Mouse (Mus musculus) C2C12 (cell line): ENCODE measurements at regions not wholly inside any gene's neighbourhood (a gene's known extent, or its start where the extent isn't known, plus 50 kb on each side); places are given as distances from the start of the nearest gene placed in this dataset.

Experiments
- H3K27me3 ChIP-seq: one replicate; pipeline ENCODE4 v1.6.1; 2011; ENCODE audit not compliant: control insufficient read depth, insufficient read depth, insufficient read length
- H3K36me3 ChIP-seq: one replicate; pipeline ENCODE4 v1.6.1; 2011; ENCODE audit not compliant: control insufficient read depth, insufficient read depth
- H3K4me3 ChIP-seq: one replicate; pipeline ENCODE4 v1.5.1; 2011; ENCODE audit warnings: mild to moderate bottlenecking, control low read depth; ENCODE audit not compliant: poor library complexity, insufficient read depth, severe bottlenecking
- H3K79me2 ChIP-seq: one replicate; pipeline ENCODE4 v1.6.1; 2011; ENCODE audit not compliant: control insufficient read depth, insufficient read depth
- H3K79me3 ChIP-seq: one replicate; pipeline ENCODE4 v1.6.1; 2011; ENCODE audit warnings: low read depth, control low read depth
- H3ac ChIP-seq: one replicate; pipeline ENCODE3; 2011; ENCODE audit warnings: low read depth; ENCODE audit not compliant: control insufficient read depth, insufficient read length
- CEBPB ChIP-seq: IDR thresholded peaks from one replicate; pipeline ENCODE4 v1.6.1; 2011; ENCODE audit warnings: low read depth, mild to moderate bottlenecking, control low read depth, moderate library complexity
- CTCF ChIP-seq: IDR thresholded peaks from one replicate; pipeline ENCODE4 v1.5.1; 2011; ENCODE audit not compliant: control insufficient read depth, insufficient read depth, insufficient read length
- FOSL1 ChIP-seq: IDR thresholded peaks from one replicate; pipeline ENCODE4 v1.8.0; 2011; ENCODE audit warnings: mild to moderate bottlenecking, low read length; ENCODE audit not compliant: poor library complexity, insufficient read depth, severe bottlenecking
- MAX ChIP-seq: IDR thresholded peaks from one replicate; pipeline ENCODE4 v1.6.1; 2011; ENCODE audit warnings: mild to moderate bottlenecking, control low read depth
- MYOD1 ChIP-seq: IDR thresholded peaks from one replicate; pipeline ENCODE4 v1.6.1; 2011; ENCODE audit warnings: low read depth; ENCODE audit not compliant: control insufficient read depth, insufficient read length
- MYOG ChIP-seq: IDR thresholded peaks from one replicate; pipeline ENCODE4 v1.6.1; 2011; ENCODE audit not compliant: control insufficient read depth, insufficient read length; ENCODE audit errors: extremely low read depth
- USF1 ChIP-seq: IDR thresholded peaks from one replicate; pipeline ENCODE4 v1.6.1; 2011; ENCODE audit warnings: low read depth, mild to moderate bottlenecking, control low read depth, moderate library complexity

DNA sequence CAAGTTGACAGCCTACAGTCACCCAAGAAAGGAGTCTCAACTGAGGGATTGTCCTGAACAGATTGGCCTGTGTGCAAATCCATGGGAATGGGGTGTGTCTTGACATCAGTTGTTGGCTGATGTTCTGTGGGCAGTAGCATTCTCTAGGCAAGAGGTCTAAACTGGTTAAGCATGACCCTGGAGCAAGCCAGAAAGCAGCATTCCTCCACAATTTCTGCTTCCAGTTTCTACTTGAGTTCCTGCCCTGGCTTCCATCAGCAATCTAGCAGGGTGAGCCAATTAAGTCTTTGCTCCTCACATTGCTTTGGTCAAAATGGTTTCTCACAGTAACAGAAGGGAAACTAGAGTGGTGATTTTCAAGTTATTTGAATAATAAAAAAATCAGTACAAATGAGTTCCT, 177.8 kb upstream of the Bcl6 start:
- no peaks in the 10 kb centered on the region for H3K27me3 ChIP-seq
- no peaks in the 10 kb centered on the region for H3K79me2 ChIP-seq
- H3K36me3 ChIP-seq: no peaks in the 10 kb centered on the region
- H3ac ChIP-seq: no peak overlapping the region
- no peaks in the 10 kb centered on the region for H3K79me3 ChIP-seq
- no peak overlapping the region for H3K4me3 ChIP-seq
- TF ChIP-seq CTCF (no peak), CEBPB (no peak)

- H3K4me3 ChIP-seq: no peak overlapping the region
- TF ChIP-seq USF1: no peak
- no peak for TF ChIP-seq MYOG
- no peak for TF ChIP-seq MYOD1
- no peak for TF ChIP-seq MAX
- no peak for TF ChIP-seq FOSL1
- TF ChIP-seq CEBPB: no peak
- no peak for TF ChIP-seq CTCF
- no peaks in the 10 kb centered on the region for H3K36me3 ChIP-seq
- H3K79me3 ChIP-seq: no peaks in the 10 kb centered on the region
- H3K79me2 ChIP-seq: no peaks in the 10 kb centered on the region
- no peak overlapping the region for H3ac ChIP-seq
- no peaks in the 10 kb centered on the region for H3K27me3 ChIP-seq
Observed at GRCm38 (mm10) chr16:24165461-24166081, 176.9 kb upstream of the Bcl6 start.

GRCm38 (mm10) chr16:24160705-24161285, 172.1 kb upstream of the Bcl6 start:
- H3ac ChIP-seq: no peak overlapping the region
- H3K36me3 ChIP-seq: no peaks in the 10 kb centered on the region
- H3K79me2 ChIP-seq: no peaks in the 10 kb centered on the region
- TF ChIP-seq FOSL1 (no peak), CEBPB (no peak), CTCF (no peak), USF1 (no peak), MAX (no peak), MYOG (no peak), MYOD1 (no peak)
- H3K79me3 ChIP-seq: no peaks in the 10 kb centered on the region
- no peaks in the 10 kb centered on the region for H3K27me3 ChIP-seq
- H3K4me3 ChIP-seq: no peak overlapping the region

DNA sequence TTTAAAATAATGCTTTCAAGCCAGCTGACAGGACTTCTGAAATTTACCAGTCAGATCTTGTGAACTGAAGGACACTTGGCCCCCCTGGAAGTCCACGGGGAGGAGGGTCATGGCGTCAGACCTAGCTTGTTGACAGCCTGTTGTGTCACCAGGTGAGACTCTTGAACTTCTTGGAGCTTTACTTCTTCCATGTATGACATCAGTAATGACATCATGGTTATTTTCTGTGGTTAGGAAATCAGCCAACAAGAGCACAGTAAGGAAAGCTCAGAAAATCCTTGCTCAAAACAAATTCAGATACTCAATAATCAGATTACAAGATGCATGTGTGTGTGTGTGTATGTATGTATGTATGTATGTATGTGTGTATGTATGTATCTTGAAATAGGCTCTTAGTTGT, 170.7 kb upstream of the Bcl6 start:
- H3K79me3 ChIP-seq: no peaks in the 10 kb centered on the region
- H3K27me3 ChIP-seq: no peaks in the 10 kb centered on the region
- TF ChIP-seq MYOD1: no peak
- no peak for TF ChIP-seq MYOG
- no peak overlapping the region for H3ac ChIP-seq
- no peaks in the 10 kb centered on the region for H3K79me2 ChIP-seq
- H3K36me3 ChIP-seq: no peaks in the 10 kb centered on the region
- no peak overlapping the region for H3K4me3 ChIP-seq

GRCm38 (mm10) chr16:24157753-24158152, 169.1 kb upstream of the Bcl6 start:
- Histone ChIP-seq H3K79me2 (no peaks in the 10 kb centered on the region), H3K36me3 (no peaks in the 10 kb centered on the region), H3ac (no peak overlapping the region), H3K4me3 (no peak overlapping the region), H3K79me3 (no peaks in the 10 kb centered on the region), H3K27me3 (no peaks in the 10 kb centered on the region)
- TF ChIP-seq USF1: no peak
- TF ChIP-seq CTCF: no peak
- TF ChIP-seq CEBPB: no peak
- no peak for TF ChIP-seq MYOD1
- TF ChIP-seq MYOG: no peak
- TF ChIP-seq FOSL1: no peak
- no peak for TF ChIP-seq MAX

DNA sequence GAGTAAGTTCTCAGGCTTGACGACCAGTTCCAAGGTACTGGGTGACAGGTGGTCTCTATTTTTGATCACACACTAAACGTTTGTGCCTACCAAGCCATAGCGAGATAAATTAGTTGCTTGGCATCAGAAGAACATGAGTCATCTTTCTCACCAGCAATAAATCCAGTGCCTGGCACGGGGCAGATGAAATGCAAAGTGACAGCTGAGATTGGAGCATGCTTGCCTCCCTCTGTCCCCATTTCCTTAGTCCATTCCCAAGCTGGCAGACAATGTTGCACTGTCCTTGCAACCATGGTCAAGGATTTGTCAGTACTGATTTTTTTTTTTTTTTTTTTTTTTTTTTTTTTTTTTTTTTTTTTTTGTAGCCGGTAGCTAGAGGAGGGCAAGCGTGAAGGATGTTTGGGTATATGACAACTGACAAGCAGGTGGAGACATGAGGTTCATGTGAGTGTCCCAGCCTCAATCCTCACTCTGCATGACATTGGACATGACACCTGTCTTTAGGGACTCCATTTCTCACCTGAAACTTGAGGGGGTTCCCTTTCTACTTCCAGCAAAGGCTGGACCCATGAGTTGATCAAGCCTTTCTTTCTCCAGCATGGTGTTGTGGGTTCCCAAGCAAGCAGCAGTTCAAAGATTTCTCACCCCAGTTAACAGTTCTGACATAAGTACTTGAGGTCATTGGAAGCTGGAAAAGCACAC, 168.2 kb upstream of the Bcl6 start:
- Histone ChIP-seq H3K36me3 (no peaks in the 10 kb centered on the region), H3ac (no peak overlapping the region), H3K79me2 (no peaks in the 10 kb centered on the region), H3K27me3 (no peaks in the 10 kb centered on the region), H3K79me3 (no peaks in the 10 kb centered on the region), H3K4me3 (no peak overlapping the region)
- TF ChIP-seq MAX (no peak), FOSL1 (peak; percentile 51), MYOD1 (peak; percentile 63)
